Mouse (Mus musculus) cerebellum, postnatal 25 days (tissue): ENCODE results near the gene Gm15128.
"Not testable (repeated sequence)": the region's sequence is repeated elsewhere in the genome, so short reads cannot be mapped to it uniquely, and the experiment has no call there.

Experiments
- DNase-seq, 2 experiments: peaks; one replicate each; pipeline ENCODE4 v3.0.0; 2021; ENCODE audit warnings: mixed read lengths in 2 of 2

Gene Gm15128

GRCm38 (mm10) chrX:147765691-147766090 is at the start of gene Gm15128:
Gene Gm15128, plus strand, starts transcription at chrX:147765991.
- DNase-seq, result not testable (repeated sequence)
